Comparison of ENCODE assay signal across 14 mouse cellular contexts in the genomic region with DNA sequence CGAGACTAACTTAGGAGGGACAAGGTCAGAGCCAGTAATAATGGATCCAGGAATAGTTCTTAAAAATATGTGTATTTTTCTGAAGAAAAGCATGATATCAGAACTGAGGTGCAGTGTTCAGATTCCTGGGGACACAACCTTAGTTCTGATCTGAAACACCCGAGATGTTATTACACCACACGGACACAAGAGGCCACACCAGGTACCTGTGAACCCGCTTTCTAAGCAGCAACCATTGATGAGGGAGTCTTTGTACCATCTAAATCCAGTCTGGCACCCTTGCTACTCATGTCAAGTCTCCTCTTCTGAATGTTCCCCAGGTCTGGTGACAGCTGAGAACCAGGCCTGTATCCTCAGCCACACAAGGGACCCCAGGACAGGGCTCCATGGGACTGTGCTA. TPM values are rescaled to one million over a fixed set of nuclear protein-coding genes. Genes with fewer than 3 reads are reported as not detected.
DNase-seq lines count a peak whose midpoint lies in the region; ATAC-seq and TF ChIP-seq lines count a peak whose summit lies in the region.
"Had no signal": no experiment of that assay in that cellular context is flagged by ENCODE, and none has a peak within 500 bp of the region (broad histone marks: within the 10 kb centered on the region; RNA-seq: fewer than 3 reads in every experiment).

No protein-coding gene starts in this region.

- peak; percentile 55 to 59 for DNase-seq in cerebellum, postnatal 10 days
- DNase-seq in cerebellum, adult 9-10 months, result no peak
- DNase-seq in hindbrain, embryonic 14.5 days (ENCODE audit: low spot score), result peak; percentile 36
- no peak for DNase-seq in hindbrain, embryonic 11.5 days (ENCODE audit: low spot score)
- no peak for DNase-seq in lung, embryonic 14.5 days
- DNase-seq in lung, postnatal 36 days, result no peak
- no peak for DNase-seq in embryo, embryonic 10 days (ENCODE audit: low spot score)
- DNase-seq: adrenal gland, postnatal 25 days had no signal

- no peak overlapping the region for H3K4me2 ChIP-seq in hindbrain, embryonic 14.5 days (replicated peaks)
- no peak overlapping the region for H3K4me2 ChIP-seq in hindbrain, embryonic 11.5 days (replicated peaks; ENCODE audit: low read depth, low read length)
- no peak overlapping the region for H3K4me2 ChIP-seq in lung, embryonic 14.5 days
- H3K4me2 ChIP-seq: heart, embryonic 12.5 days; limb, embryonic 15.5 days; midbrain, embryonic 13.5 days had no signal

- H3K9me3 ChIP-seq in hindbrain, embryonic 14.5 days (ENCODE audit: control insufficient read depth, low read length), result no peaks in the 10 kb centered on the region
- H3K9me3 ChIP-seq in hindbrain, embryonic 11.5 days (ENCODE audit: control insufficient read depth, low read length), result no peaks in the 10 kb centered on the region
- no peaks in the 10 kb centered on the region for H3K9me3 ChIP-seq in lung, embryonic 14.5 days (ENCODE audit: low read depth, low read length)
- H3K9me3 ChIP-seq in E14TG2a.4 (ENCODE audit: low read length), result peaks cover 12% of the 10 kb centered on the region
- H3K9me3 ChIP-seq: heart, embryonic 12.5 days; limb, embryonic 15.5 days; midbrain, embryonic 13.5 days had no signal

- no peak for ATAC-seq in hindbrain, embryonic 14.5 days (ENCODE audit: low FRiP score)
- no peak for ATAC-seq in hindbrain, embryonic 11.5 days (ENCODE audit: low FRiP score)
- ATAC-seq in lung, embryonic 14.5 days (ENCODE audit: insufficient read depth), result no peak
- ATAC-seq: inflammation-experienced regulatory T-cells, adult 6 months; midbrain, embryonic 13.5 days; Patski had no signal

- TF ChIP-seq CTCF in lung, embryonic 14.5 days (IDR thresholded peaks at IDR 0.05; ENCODE audit: low read depth), result 0 out of 2 replicates have a peak, but pooled peaks have one; percentile 23
- TF ChIP-seq CTCF in E14TG2a.4 (conservative IDR thresholded peaks at IDR 0.05; ENCODE audit: low read length), result peak; percentile 24

- no peaks in the 10 kb centered on the region for H3K36me3 ChIP-seq in hindbrain, embryonic 14.5 days (replicated peaks; ENCODE audit: control insufficient read depth, insufficient read depth)
- no peaks in the 10 kb centered on the region for H3K36me3 ChIP-seq in hindbrain, embryonic 11.5 days (ENCODE audit: control insufficient read depth, insufficient read depth, low read length)
- no peaks in the 10 kb centered on the region for H3K36me3 ChIP-seq in lung, embryonic 14.5 days (ENCODE audit: insufficient read depth)
- H3K36me3 ChIP-seq in E14TG2a.4 (ENCODE audit: insufficient read depth, low read length), result no peaks in the 10 kb centered on the region
- H3K36me3 ChIP-seq: heart, embryonic 12.5 days; limb, embryonic 15.5 days; midbrain, embryonic 13.5 days had no signal

- H3K9ac ChIP-seq in hindbrain, embryonic 14.5 days, result no peak overlapping the region
- no peak overlapping the region for H3K9ac ChIP-seq in hindbrain, embryonic 11.5 days (ENCODE audit: low read depth, low read length)
- no peak overlapping the region for H3K9ac ChIP-seq in lung, embryonic 14.5 days
- H3K9ac ChIP-seq: heart, embryonic 12.5 days; limb, embryonic 15.5 days; midbrain, embryonic 13.5 days had no signal

- no peaks in the 10 kb centered on the region for H3K27me3 ChIP-seq in hindbrain, embryonic 14.5 days (ENCODE audit: control insufficient read depth, insufficient read depth, low read length)
- H3K27me3 ChIP-seq in hindbrain, embryonic 11.5 days (ENCODE audit: control insufficient read depth, insufficient read depth, low read length), result no peaks in the 10 kb centered on the region
- H3K27me3 ChIP-seq in lung, embryonic 14.5 days (ENCODE audit: insufficient read depth, low read length), result no peaks in the 10 kb centered on the region
- peaks cover 42% of the 10 kb centered on the region for H3K27me3 ChIP-seq in E14TG2a.4 (ENCODE audit: insufficient read depth, low read length)
- H3K27me3 ChIP-seq: limb, embryonic 15.5 days; midbrain, embryonic 13.5 days had no signal

- H3K4me1 ChIP-seq in hindbrain, embryonic 14.5 days (replicated peaks; ENCODE audit: control insufficient read depth, insufficient read depth, low read length), result no peaks in the 10 kb centered on the region
- no peaks in the 10 kb centered on the region for H3K4me1 ChIP-seq in hindbrain, embryonic 11.5 days (replicated peaks; ENCODE audit: control insufficient read depth, insufficient read depth, low read length)
- no peaks in the 10 kb centered on the region for H3K4me1 ChIP-seq in lung, embryonic 14.5 days (ENCODE audit: insufficient read depth)
- H3K4me1 ChIP-seq in E14TG2a.4 (replicated peaks; ENCODE audit: low read depth, low read length), result 0 out of 2 replicates have a peak, but pooled peaks cover under 1% of the 10 kb centered on the region
- H3K4me1 ChIP-seq: heart, embryonic 12.5 days had no signal

- no peak overlapping the region for H3K4me3 ChIP-seq in hindbrain, embryonic 14.5 days (replicated peaks; ENCODE audit: low read length)
- no peak overlapping the region for H3K4me3 ChIP-seq in hindbrain, embryonic 11.5 days (ENCODE audit: low read depth, low read length)
- no peak overlapping the region for H3K4me3 ChIP-seq in lung, embryonic 14.5 days (ENCODE audit: low read depth, low read length)
- H3K4me3 ChIP-seq in E14TG2a.4 (replicated peaks; ENCODE audit: low read length), result no peak overlapping the region
- H3K4me3 ChIP-seq: heart, embryonic 12.5 days; limb, embryonic 15.5 days; midbrain, embryonic 13.5 days had no signal

- H3K27ac ChIP-seq in hindbrain, embryonic 14.5 days, result no peak overlapping the region
- no peak overlapping the region for H3K27ac ChIP-seq in hindbrain, embryonic 11.5 days (ENCODE audit: low read depth, low read length)
- H3K27ac ChIP-seq in lung, embryonic 14.5 days (ENCODE audit: low read depth), result no peak overlapping the region
- H3K27ac ChIP-seq: limb, embryonic 15.5 days; midbrain, embryonic 13.5 days had no signal

- WGBS in hindbrain, embryonic 14.5 days, result 59% methylated on average over 4 of the region's 4 CpGs
- WGBS in hindbrain, embryonic 11.5 days, result 58% methylated on average over 4 of the region's 4 CpGs
- 57% methylated on average over 4 of the region's 4 CpGs for WGBS in lung, embryonic 14.5 days

RNA-seq across cellular contexts. Expression of a gene that starts 22.0 kb away (rescaled TPM):
- polyA plus RNA-seq in hindbrain, embryonic 14.5 days (2014; fragmentation: Nextera tagmentation; extraction: Ambion mirVana), result 2.2 and 2.6 TPM in 2 replicates
- 2.3 and 3.2 TPM in 2 replicates for polyA plus RNA-seq in hindbrain, embryonic 11.5 days (2014; fragmentation: Nextera tagmentation; extraction: Ambion mirVana)
- 11.9 and 14.6 TPM in 2 replicates for polyA plus RNA-seq in lung, embryonic 14.5 days (2014; fragmentation: Nextera tagmentation; extraction: Ambion mirVana)
- polyA plus RNA-seq: inflammation-experienced regulatory T-cells, adult 6 months; Patski had no signal

RNA-seq across cellular contexts. Expression of a gene that starts 32.5 kb away (rescaled TPM):
- polyA plus RNA-seq in hindbrain, embryonic 14.5 days (2014; fragmentation: Nextera tagmentation; extraction: Ambion mirVana), result 40.0 and 44.4 TPM in 2 replicates
- polyA plus RNA-seq in hindbrain, embryonic 11.5 days (2014; fragmentation: Nextera tagmentation; extraction: Ambion mirVana), result 51.3 and 53.5 TPM in 2 replicates
- 42.5 and 45.1 TPM in 2 replicates for polyA plus RNA-seq in lung, embryonic 14.5 days (2014; fragmentation: Nextera tagmentation; extraction: Ambion mirVana)

RNA-seq across cellular contexts. Expression of a gene that starts 52.6 kb away (rescaled TPM):
- 5.9 and 7.5 TPM in 2 replicates for polyA plus RNA-seq in hindbrain, embryonic 14.5 days (2014; fragmentation: Nextera tagmentation; extraction: Ambion mirVana)
- polyA plus RNA-seq in hindbrain, embryonic 11.5 days (2014; fragmentation: Nextera tagmentation; extraction: Ambion mirVana), result 0.14 and 0.17 TPM in 2 replicates
- 0.30 and 0.58 TPM in 2 replicates for polyA plus RNA-seq in lung, embryonic 14.5 days (2014; fragmentation: Nextera tagmentation; extraction: Ambion mirVana)
- polyA plus RNA-seq: inflammation-experienced regulatory T-cells, adult 6 months had no signal

Comparison
In these comparisons a context has a peak if more than half of its experiments do, and no peak if none do; other contexts are left out.
1. DNase-seq: peak in cerebellum, postnatal 10 days (2 of 2) and hindbrain, embryonic 14.5 days (single experiment); none in cerebellum, adult 9-10 months (single experiment), hindbrain, embryonic 11.5 days (single experiment), lung, embryonic 14.5 days (single experiment), lung, postnatal 36 days (single experiment) and embryo, embryonic 10 days (single experiment).